Mouse (Mus musculus) right cerebral cortex, adult 2 months (tissue): ENCODE data around the gene Taar1.

Experiments used
- DNase-seq, 2 experiments: peaks; one replicate each; pipeline ENCODE4 v3.0.0; 2021 to 2022; ENCODE audit warnings: low spot score in 2 of 2

Taar1 gene

GRCm38 (mm10) chr10:23920056-23920455 lies at the start of gene Taar1:
TSS of gene Taar1 (plus strand) at chr10:23920356.
- DNase-seq: no peak

- DNase-seq: peak in 1 of 2 experiments; percentile 5
Observed at GRCm38 (mm10) chr10:23880695-23881094, 39.5 kb upstream of the Taar1 start.

GRCm38 (mm10) chr10:23884910-23885309 lies 35.2 kb upstream of the Taar1 start:
- DNase-seq: no peak

GRCm38 (mm10) chr10:23886060-23886459 lies 34.1 kb upstream of the Taar1 start:
- no peak for DNase-seq

GRCm38 (mm10) chr10:23892987-23893386 lies 27.2 kb upstream of the Taar1 start:
- no peak for DNase-seq

- DNase-seq: no peak
Observed at GRCm38 (mm10) chr10:23894601-23895349, 25.4 kb upstream of the Taar1 start, which contains the start of gene Vnn1. TSS of gene Vnn1 (plus strand) at chr10:23894688.

- DNase-seq: no peak
Observed at GRCm38 (mm10) chr10:23895376-23895775, 24.8 kb upstream of the Taar1 start.

GRCm38 (mm10) chr10:23901119-23901518 lies 19.0 kb upstream of the Taar1 start:
- DNase-seq: no peak

GRCm38 (mm10) chr10:23905661-23906060 lies 14.5 kb upstream of the Taar1 start:
- no peak for DNase-seq

- no peak for DNase-seq
Observed at GRCm38 (mm10) chr10:23922468-23922867, 2.3 kb downstream of the Taar1 start.

GRCm38 (mm10) chr10:23923941-23924340 lies 3.8 kb downstream of the Taar1 start:
- no peak for DNase-seq

- DNase-seq: no peak
Observed at GRCm38 (mm10) chr10:23937613-23938012, 17.5 kb downstream of the Taar1 start.

- DNase-seq: no peak
Observed at GRCm38 (mm10) chr10:23938312-23938711, 18.2 kb downstream of the Taar1 start, which contains the start of gene Taar2. TSS of gene Taar2 (plus strand) at chr10:23938572.

GRCm38 (mm10) chr10:23942465-23942864 lies 22.3 kb downstream of the Taar1 start:
- no peak for DNase-seq

- DNase-seq: no peak
Observed at GRCm38 (mm10) chr10:23948026-23948425, 27.9 kb downstream of the Taar1 start.

- DNase-seq: peak; percentile 12 to 20
Observed at GRCm38 (mm10) chr10:23949508-23950005, 29.4 kb downstream of the Taar1 start, which contains the start of gene Taar3. TSS of gene Taar3 (plus strand) at chr10:23949558.

- DNase-seq: no peak
Observed at GRCm38 (mm10) chr10:23951714-23952113, 31.6 kb downstream of the Taar1 start.

GRCm38 (mm10) chr10:23959071-23959470 lies 38.9 kb downstream of the Taar1 start:
- no peak for DNase-seq

GRCm38 (mm10) chr10:23960444-23960915 lies 40.3 kb downstream of the Taar1 start, which contains the start of gene Taar4:
TSS of gene Taar4 (plus strand) at chr10:23960494.
- no peak for DNase-seq

GRCm38 (mm10) chr10:23963444-23963843 lies 43.3 kb downstream of the Taar1 start:
- no peak for DNase-seq

GRCm38 (mm10) chr10:23964921-23965610 lies 44.9 kb downstream of the Taar1 start:
- DNase-seq: no peak

- no peak for DNase-seq
Observed at GRCm38 (mm10) chr10:23970656-23971165, 50.6 kb downstream of the Taar1 start, which contains the start of gene Taar5. TSS of gene Taar5 (plus strand) at chr10:23970706.
